Mouse (Mus musculus) kidney, adult 11 months (tissue): ENCODE results near the gene Nr2e1.

Source experiments
- DNase-seq: peaks from one replicate; pipeline ENCODE4 v3.0.0; 2022

Nr2e1 gene

DNA sequence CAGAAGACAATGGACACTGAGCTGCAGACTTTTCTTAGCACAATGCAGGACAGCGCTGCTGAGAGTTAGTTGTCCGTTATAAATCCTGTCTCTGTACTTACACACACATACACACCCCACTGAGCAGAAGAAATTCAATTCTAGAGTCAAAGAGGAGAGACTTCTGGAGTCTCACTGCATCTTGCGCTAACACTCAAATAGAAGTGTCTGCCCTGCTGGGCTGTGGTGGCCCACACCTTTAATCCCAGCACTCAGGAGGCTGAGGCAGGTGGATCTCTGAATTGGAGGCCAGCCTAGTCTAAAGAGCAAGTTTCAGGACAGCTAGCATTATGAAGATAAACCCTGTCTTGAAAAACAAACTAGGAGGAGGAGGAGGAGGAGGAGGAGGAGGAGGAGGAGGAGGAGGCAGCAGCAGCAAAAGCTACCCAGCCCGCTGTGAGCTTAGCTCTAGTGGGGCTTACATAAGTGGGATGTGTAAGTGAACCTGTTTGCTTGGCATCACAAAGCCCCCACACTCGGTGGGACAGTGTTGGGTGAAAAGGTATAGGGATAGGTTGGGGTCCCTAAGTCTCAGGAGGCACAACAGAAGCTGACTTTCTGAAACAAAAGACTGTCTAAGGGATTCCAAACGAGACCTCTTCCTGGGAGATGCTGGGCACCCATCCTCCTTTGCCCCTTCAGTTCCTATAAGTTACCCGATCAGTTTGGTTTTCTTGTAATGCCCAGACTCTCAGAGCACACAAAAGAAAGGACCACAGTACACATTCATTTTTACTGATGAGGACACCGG lies 4.7 kb upstream of the Nr2e1 start:
- no peak for DNase-seq

DNA sequence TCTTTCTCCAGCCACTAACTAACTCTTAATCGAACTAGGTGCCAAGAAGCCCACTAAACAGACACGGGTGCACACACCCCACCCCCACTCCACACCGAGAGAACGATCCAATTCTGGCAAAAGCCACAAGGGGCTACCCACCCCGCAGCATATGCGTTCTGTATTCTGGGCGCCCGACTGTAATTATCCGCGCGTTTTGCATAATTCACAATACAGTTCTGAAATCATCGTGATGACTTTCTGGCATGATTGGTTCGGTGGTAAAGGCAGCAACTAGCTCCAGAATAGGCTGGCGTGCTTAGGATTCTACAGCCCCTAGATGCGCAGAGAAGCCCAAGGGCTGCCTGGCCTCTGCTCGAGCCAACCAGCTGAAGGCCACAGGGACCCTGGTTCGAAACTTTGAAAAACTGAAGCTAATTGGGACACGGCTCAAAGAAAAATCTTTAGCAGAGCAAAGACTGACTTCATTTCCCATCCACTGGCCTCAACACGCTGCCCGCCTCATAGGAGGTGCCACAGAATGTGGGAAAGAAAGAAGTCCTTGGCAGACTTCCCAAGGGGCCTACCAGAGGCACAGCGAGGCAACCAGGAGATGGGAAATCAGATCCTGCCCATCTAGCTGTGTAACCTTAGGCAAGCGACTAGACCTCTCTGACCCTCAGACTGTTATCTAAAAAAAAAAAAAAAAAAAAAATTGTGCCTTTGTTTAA lies 2.3 kb upstream of the Nr2e1 start:
- no peak for DNase-seq

DNA sequence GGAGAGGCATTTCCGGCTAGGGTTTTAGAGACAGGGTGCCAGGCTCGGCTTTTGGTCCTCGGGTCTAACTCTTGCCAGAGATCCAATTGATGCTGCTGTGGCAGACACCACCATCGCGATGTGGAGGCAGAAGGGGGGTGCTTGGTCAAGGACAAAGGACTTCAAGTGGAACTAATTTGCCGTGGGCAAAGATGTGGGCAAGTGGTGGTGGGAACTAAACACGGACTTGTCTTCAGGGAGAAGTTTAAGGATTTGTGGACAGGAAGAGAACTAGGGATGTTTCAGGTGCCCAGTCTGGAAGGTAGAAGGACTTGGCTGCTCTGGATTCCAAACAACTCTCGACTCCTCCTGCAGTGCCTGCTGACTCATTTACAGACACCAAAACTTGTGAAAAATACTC lies 1.7 kb upstream of the Nr2e1 start:
- no peak for DNase-seq

DNA sequence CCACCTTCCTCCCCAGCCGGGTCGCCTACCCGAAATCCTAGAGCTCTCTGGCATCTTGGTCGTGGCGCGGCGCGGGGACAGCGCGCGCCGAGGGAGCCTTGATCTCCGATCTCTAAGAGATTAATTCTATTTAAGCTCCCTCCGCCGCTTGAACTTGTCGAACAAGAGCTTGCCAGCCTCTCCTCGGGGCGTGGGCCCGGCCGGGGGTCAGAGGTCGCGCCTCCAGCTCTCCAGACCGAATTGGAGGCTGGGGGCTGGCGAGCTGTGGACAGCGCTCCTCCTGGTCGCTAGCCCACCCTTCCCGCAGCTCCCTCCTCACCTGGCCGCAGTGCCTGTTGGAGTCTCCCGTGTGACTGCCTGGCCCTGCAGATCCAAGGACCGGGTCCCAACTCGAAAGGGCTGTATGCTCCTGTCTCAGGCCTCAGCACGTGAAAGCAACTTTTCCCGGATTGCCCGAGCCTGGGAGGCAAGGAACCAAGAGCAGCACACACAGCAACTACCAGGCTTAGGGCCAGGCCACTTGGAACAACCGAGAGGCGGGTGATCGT lies 1.1 kb upstream of the Nr2e1 start:
- DNase-seq, result no peak

DNA sequence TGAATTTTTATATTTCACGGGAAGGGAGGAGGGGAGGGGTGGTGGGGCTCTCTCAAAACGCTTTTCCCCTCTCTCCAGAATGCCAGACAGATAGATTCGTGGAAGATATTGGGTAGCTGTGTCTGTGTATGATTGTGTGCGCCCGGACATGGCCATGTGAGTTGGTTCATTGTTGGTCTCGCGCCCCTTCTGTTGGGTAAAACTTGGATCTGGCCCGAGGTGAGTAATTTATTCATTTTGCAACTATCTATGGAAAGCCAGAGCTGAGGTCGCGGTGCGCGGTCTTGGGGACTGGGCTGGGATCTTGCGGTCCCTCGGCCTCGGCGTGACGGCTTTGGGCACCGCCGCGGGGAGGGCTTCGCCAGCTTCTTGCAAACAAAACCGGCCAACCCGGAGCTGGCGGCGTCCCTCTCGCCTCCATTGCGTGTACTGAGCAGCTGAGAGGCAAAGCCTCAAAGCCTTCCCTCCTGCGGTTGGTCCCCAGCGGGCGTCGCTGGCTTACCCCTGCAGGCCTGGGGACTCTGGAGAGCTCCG lies 537 bp upstream of the Nr2e1 start:
- DNase-seq, result no peak

DNA sequence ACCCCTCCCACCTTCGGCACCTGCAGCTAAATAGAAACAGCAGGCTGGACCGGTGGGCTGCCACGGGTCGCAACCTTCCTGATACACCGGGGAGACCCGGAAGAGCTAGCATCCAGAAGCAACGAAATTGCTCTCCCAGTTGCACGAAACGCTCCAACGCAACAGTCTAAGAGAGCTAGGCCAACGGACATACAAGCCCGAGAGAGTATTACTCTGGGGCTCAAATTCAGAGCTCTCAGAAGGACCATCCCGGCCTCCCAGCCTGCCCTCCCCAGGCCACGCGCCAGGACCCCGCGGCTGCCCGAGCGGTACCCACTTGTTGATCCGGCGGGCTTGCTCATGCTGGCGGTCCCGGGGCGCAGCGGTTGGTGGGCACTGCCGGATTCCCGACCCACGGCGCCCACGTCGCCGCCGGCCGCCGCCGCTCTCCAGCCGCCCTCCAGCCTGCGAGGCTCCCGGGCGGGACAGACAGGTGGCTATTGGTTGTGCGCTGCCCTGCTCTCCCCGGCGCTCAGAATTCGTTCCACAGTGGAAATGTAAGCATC lies 794 bp downstream of the Nr2e1 start:
- no peak for DNase-seq

DNA sequence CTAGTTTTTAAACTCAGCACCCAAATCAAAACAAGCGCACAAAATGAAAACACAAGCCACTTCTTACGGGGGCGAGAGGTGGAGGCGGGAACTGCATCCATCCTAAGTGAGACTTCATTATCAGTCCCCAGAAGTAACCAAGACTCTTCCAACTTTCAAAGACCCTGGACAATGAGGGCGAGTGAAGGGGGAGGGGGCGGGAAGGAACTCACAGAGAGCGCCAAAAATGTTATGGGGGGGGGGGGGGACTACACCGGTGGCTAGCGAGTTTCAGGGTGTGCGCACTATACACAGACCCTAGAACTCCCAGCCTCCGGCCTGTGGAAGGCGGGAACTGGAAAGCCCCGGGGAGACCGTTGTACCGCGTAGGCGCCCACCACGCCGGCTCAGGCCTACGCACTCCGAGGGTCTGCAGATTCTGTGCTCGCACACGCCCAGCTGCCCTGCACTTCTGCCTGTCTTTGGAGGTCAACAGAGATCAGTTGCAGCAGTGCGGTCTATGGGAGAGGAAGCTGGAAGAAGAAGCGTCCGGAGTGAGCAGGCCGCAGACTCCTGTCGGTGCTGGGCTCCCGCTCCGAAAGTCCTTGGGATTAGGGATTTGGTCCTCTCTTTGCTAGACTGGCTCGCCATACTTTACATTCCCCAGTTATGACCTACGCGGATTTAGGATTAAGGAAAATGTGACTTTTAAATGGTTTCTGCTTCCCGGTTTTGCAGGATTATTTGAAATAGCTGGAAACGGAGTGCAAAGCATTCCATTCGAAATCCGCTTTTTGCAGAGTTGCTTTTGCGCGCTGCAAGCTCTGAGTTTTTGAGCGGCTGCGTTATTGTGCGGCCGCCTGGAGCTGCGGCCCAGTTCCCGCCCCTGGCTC lies 1.5 kb downstream of the Nr2e1 start:
- no peak for DNase-seq

DNA sequence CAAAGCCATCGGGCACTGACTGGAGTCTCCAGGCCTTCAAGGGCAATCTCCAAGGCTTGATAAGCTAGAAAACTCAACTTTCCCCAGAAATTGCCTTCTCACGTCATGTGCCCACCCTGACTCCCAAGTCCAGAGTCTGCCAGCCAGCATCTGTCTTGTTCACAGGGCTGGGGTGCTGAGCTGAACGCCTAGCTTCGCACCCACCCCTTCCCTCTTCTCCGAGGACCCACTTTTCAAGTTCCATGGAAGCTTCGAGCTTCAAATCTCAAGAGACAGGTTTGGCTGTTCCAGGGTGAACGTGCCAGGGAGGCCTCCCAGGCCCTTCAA lies 2.5 kb downstream of the Nr2e1 start:
- DNase-seq, result no peak

DNA sequence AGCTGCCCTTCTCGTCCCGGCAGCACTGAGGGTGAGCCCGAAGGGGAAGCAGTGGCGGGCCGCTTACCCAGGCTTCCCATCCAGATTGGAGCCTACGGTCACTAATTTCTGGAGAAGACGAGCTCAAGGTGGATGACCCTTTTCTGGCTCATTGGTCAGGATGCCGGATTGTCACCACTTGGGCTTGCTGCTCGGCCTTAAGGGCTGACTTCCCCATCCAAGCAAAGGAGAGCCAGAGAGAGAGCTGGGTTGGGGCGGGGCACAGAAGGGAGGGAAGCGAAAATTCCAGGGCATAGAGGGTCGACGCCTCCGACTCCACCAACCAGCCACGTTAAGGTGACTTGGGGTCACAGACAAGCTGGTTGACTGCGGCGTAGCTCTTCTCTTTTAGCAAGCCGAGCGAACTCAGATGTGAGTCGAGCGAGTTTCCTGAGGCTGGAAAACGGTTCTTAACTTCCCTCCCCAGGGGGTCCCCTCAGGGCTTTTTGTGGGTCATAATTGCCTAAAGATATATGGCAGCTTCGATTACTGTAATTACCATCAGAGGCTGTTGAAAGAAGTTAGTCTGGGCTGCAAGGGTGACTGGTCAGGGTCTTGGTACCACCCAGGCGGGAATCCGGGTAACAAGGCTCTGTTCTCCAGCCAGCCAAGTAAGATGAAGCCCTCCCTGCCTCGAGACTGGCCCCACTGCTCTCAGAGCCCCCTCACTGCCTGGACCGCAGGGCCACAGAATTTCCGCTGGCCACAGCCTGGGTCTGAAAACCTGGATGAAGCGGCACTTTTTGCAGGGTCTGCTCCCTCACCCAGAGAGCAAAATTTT lies 3.1 kb downstream of the Nr2e1 start:
- no peak for DNase-seq

DNA sequence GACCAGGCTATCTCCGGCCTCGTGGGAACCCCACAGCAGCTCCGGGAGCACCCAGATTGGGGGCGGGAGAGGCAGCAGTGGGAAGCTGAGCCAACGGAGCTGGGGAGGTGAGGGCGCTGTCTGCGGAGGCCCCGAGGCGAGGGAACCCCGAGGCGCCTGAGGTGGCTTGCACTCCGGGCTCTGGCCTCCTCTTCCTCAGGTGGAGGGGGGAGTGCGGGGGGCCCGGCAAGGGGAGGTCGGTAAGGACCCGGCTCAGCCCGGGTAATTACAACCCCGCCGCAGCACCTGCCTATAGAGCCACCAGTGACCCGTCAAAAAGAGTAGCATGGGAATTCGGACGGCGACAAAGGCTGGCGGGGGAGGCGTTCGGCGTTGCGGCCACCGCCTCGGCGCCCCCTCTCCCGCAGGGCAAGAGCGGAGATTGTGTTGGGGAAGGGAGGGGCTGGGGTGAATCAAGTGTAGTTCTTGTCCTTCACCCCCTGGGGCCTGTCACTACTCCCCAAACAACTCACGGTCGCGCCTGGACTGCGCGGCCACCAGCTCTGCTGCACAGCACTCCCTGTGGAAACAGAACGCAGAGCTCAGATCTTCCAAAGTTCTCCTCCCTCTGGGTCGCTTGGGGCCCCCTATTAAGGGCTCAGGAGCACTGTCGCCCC lies 3.8 kb downstream of the Nr2e1 start:
- no peak for DNase-seq

DNA sequence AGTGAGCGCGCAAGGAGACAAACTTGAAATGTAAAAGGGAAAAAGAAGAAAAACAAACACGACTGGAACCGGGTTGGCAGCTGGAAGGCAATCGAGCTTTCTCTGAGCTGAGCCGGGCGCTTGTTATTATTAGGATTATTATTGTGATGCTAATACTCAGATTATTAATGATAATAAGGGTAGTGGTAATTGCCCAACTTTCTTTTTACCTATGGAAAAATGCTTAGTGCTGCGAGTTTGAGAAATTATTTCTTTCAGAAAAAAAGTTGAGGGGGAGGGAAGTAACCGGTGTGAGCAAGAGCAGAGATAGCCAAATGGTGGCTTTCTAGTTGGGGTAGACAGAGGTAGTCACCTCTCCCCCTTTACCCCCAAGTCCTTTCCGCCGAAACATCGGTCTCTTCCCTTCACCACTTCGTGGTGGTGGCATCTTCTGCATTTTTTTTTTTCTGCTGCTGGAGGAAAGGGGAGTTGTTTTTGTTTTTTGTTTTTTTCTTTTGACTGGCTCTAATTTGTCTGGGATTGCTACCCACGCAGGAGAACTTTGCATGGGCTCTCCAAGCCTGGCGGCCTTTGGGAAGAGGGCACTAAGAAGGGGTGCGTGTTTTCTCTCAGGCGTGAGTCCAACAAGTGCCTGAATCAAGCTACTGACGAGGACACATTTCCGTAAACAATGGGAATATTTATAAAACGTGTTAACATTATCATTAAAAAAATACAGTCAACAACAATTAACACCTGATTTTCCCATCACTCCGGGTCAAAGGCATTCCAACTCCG lies 4.5 kb downstream of the Nr2e1 start:
- DNase-seq, result no peak

DNA sequence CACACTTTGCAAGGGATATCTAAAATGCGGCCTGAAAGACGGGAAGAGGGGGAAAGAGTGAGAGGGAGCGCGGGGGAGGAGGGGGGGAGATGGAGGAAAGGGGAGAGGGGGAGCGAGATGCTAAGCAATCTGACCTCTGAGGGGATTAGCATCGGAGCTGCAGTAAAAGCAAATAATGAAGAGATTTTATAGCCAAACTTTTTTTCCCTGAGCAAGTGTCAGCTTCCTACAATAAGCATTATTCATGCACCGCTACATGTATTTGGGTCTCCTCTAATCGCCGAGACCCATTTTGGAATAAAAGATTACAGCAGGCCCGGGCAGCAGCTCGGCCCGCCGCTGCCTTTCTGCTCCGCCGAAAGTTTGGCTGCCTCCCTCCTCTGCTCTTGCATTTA lies 5.2 kb downstream of the Nr2e1 start:
- DNase-seq, result no peak

DNA sequence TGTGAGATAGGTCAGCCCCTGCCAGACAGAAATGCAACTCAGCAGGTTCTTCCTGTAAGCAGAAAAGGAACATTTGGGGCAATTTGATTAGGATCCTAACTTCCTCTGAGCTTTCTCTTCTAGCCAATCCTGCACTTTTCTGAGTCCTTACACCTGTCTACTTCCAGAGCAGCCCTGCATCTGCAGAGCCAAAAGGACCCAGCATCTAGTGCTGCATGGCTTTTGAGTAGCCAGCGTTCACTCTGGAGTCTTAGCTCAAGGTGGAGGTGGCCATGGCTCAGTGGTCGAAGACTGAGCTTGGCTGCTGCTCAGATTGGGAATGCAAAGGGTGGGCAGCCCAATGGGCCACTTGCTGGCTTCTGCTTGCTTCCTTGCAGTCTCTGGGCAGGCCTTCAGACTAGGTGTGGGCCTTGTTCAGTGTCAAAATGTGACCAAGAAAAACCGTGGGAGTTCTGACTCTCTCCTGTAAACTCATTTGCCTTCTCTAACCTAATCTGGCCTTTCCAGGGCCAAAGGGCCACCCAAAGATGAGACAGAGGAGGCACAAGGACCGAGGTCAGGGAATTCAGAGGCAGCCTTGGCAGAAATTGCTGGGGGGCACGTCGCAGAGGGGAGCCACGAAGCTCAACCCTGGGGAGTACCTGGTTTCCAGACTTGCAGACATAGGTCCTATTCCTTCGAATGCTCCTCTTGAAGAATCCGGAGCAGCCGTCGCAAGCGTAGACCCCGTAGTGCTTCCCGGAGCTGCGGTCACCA lies 5.7 kb downstream of the Nr2e1 start:
- DNase-seq, result no peak

DNA sequence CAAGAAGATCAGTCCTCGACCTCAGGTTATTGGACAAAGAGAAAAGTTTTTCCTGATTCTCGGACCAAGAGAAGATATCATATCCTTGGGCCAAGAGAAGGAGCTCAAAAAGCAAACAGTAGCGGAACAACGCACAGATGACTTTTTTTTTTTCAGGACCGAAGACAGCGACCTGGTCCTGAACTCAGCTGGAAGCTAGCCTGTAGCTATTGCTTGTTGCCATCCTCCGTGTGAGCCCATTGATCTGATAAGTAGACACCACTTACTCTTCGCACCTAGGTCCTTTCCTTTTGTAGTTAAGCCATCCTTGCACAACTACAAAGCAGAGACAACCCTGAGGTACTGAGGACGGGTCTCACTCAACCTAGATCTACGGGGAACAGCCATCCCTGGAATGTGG lies 8.8 kb downstream of the Nr2e1 start:
- no peak for DNase-seq

DNA sequence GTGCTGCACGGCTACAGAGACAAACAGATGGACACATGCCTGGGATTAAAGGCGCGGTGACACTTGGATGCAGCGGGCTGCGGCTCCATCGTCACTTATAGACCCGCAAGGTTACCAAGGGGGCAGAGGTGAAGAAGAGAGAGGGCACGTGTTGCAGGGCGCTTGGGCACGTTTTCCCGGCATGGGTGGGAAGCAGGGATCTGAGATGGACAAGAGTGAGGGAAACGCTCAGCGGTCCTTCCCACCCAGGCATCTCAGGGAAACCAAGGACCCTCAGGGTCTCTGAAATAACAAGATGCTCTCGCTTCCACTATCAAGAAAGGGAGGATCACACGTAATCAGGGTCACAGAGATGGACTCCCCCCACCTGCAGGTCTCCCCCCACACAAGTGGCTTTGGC lies 10.5 kb downstream of the Nr2e1 start:
- DNase-seq, result no peak

DNA sequence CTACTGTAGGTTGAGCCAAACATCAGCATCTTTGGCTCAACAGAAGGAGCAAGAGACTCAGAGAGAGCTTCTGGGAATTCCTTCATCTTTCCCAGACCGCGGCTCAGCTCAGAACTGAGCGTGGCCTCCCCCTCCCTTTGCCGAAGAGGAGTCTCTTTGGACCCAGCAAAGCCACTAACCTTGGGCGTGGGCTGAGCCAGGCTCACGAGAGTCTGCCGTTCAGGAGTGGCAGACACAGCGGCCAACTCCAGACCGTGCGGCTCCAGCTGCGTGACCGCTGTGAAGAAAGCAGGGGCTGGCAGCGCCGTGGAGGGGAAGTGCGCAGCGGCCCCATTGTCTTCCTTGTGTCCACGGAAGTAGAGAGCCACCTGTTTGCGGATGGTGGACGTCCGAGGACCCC lies 10.9 kb downstream of the Nr2e1 start:
- DNase-seq, result no peak

DNA sequence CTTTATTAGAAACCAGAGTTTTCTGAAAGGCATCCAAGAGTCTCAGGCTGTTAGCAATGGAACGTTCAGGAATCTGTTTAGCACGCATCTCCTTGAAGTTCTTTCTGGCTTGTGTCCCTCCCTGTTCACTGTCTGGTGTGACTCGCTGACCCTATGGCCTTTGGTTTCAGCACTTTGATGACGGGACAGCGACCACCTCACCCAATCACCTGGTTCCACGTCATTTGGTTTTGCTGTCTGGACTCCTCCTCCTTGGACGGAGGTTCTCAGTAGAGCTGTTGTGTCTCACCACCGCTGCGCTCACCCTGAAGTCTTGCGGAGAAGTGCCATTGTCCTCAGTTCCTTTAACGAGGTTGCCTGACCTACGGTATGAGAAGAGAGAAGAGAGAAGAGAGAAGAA lies 21.2 kb downstream of the Nr2e1 start:
- DNase-seq, result no peak

DNA sequence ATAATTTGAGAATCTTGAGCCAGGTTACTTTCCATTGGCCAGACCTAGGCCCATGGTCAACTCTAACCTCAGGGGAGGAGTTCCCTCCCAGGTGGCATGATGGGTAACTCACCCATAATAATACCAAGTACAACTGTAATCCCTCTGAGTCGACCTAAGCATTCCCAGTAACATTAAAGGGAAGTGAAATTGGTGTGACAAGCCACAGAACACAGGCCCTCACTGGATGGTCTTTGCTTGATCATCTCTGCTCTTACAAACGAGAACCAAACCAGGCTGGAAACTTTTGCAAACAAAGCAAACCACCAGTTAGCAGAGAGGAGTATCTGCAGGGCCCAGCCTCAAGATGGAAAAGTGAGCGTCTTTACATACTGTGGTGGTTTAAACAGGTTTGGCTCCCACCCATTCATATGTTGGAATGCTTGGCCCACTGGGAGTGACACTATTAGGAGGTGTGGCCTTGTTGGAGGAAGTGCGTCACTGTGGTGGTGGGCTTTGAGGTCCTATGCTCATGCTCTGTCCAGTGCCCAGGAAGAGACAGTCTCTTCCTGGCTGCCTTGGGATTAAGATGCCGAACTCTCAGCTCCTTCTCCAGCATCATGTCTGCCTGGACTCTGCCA lies 23.7 kb downstream of the Nr2e1 start:
- no peak for DNase-seq

DNA sequence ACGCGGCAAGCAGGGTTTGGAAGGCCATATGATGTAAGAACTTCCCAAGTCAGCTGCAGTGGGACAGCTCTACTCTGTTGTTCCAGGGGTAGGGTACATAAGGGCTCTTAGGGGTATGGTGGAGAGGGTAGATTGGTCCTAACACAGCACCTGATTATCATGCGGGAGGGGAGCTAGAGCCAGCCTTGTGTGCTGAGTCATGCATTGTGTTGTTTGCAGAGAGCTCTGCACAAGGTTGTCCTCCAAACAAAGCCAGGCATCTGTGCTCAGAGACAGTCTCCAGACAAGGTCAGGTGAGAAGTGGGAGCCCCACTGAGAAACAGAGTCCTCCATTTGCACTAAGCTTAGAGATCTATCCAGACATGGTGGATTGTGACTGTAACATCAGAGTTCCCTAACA lies 36.9 kb downstream of the Nr2e1 start:
- DNase-seq, result no peak
